Mouse (Mus musculus) adrenal gland, adult 18-20 months (tissue): Measurements from ENCODE around the gene Olfr1353. TPM values are rescaled to one million over a fixed set of nuclear protein-coding genes. Genes with fewer than 3 reads are reported as not detected.
"Not testable (repeated sequence)": the region's sequence is repeated elsewhere in the genome, so short reads cannot be mapped to it uniquely, and the experiment has no call there.

ENCODE experiments used
- DNase-seq, 2 experiments: peaks; one replicate each; pipeline ENCODE4 v3.0.0; 2021 to 2022; ENCODE audit warnings: low spot score in 2 of 2
- long read RNA-seq, 2 experiments: library from polyadenylated mRNA; stranded (forward); transcript quantifications; one replicate each; pipeline ENCODE4 v2.0.0; 2021
- total RNA-seq, 2 experiments: library from RNA; stranded (reverse); gene quantifications; 1 replicate in 1 of 2; 2 replicates in 1 of 2; pipeline ENCODE4 v1.2.3; 2021

Olfr1353 gene
- not detected for total RNA-seq
- long read RNA-seq, experiment 1: 0 reads
- long read RNA-seq, experiment 2: 0 reads

- DNase-seq: not testable (repeated sequence)
Observed at GRCm38 (mm10) chr10:78963009-78963408, at the start of gene Olfr1353. TSS of gene Olfr1353 (plus strand) at chr10:78963309.

- not testable (repeated sequence) for DNase-seq
Observed at GRCm38 (mm10) chr10:78950336-78950735, 12.8 kb upstream of the Olfr1353 start, which contains the start of gene Olfr8. TSS of gene Olfr8 (plus strand) at chr10:78950636.

- DNase-seq: no peak
Observed at GRCm38 (mm10) chr10:78980750-78981149, 17.6 kb downstream of the Olfr1353 start, which contains the start of gene Olfr1352. TSS of gene Olfr1352 (plus strand) at chr10:78981050.

- no peak for DNase-seq
Observed at GRCm38 (mm10) chr10:79012172-79012571, 49.1 kb downstream of the Olfr1353 start, which contains the start of gene Olfr1351. TSS of gene Olfr1351 (plus strand) at chr10:79012472.

Other genes with a start within 250 kb of the Olfr1353 start
- not detected for gene Casp14, start 245.0 kb upstream of the Olfr1353 start, total RNA-seq
- not detected for gene Ccdc105, start 210.2 kb upstream of the Olfr1353 start, total RNA-seq
- gene Slc1a6, start 182.8 kb upstream of the Olfr1353 start, total RNA-seq: not detected
- gene Olfr1356, start 111.1 kb upstream of the Olfr1353 start, total RNA-seq: not detected
- gene Olfr1355, start 87.8 kb upstream of the Olfr1353 start, total RNA-seq: not detected
- gene Olfr1354, start 50.1 kb upstream of the Olfr1353 start, total RNA-seq: not detected
- not detected for gene Olfr8, start 12.7 kb upstream of the Olfr1353 start, total RNA-seq
- not detected for gene Olfr1352, start 17.7 kb downstream of the Olfr1353 start, total RNA-seq
- gene Olfr1351, start 49.2 kb downstream of the Olfr1353 start, total RNA-seq: not detected
- not detected for gene Olfr57, start 65.4 kb downstream of the Olfr1353 start, total RNA-seq
- 10 to 100 TPM; 12.6 to 14.0 TPM for gene 2610008E11Rik, start 134.3 kb downstream of the Olfr1353 start, total RNA-seq
- gene Vmn2r80, start 185.5 kb downstream of the Olfr1353 start, total RNA-seq: not detected